Mouse (Mus musculus): ENCODE data around the gene Pax2.

GRCm38 (mm10) chr19:44743021-44743415 is 12.8 kb upstream of the Pax2 start:
- TF ChIP-seq CTCF (IDR thresholded peaks at IDR 0.05; ENCODE audit: low read depth) (no peak), EP300 (optimal IDR thresholded peaks at IDR 0.05) (no peak)

All from stomach, postnatal 0 days (tissue).